Mouse (Mus musculus) cerebellum, adult (tissue): ENCODE data around the gene Ankle2.

Experiments
- ATAC-seq: cut with Nextera tagmentation; 2 replicates; pipeline ENCODE4 v1.9.2; 2017; ENCODE audit warnings: mild to moderate bottlenecking, moderate library complexity, mixed read lengths; ENCODE audit not compliant: insufficient number of reproducible peaks, low FRiP score, low TSS enrichment

Ankle2 gene

GRCm38 (mm10) chr5:110281984-110282383, 51.2 kb downstream of the Ankle2 start:
- ATAC-seq: no peak

GRCm38 (mm10) chr5:110284536-110284935, 53.7 kb downstream of the Ankle2 start:
- ATAC-seq: no peak

- ATAC-seq: no peak
Measured at GRCm38 (mm10) chr5:110285156-110285555, 54.4 kb downstream of the Ankle2 start.

- ATAC-seq: peak; percentile 97
Measured at GRCm38 (mm10) chr5:110285770-110286445, 55.1 kb downstream of the Ankle2 start, which contains the start of the genes Pxmp2 and Pole. Gene Pxmp2, minus strand, starts transcription at chr5:110286186. Gene Pole, plus strand, starts transcription at chr5:110286306.

- ATAC-seq: no peak
Measured at GRCm38 (mm10) chr5:110286446-110287083, 55.8 kb downstream of the Ankle2 start.

- no peak for ATAC-seq
Measured at GRCm38 (mm10) chr5:110287084-110287475, 56.3 kb downstream of the Ankle2 start.

- no peak for ATAC-seq
Measured at GRCm38 (mm10) chr5:110291649-110292048, 60.8 kb downstream of the Ankle2 start.

- ATAC-seq: no peak
Measured at GRCm38 (mm10) chr5:110296637-110297036, 65.8 kb downstream of the Ankle2 start.

GRCm38 (mm10) chr5:110300591-110300990, 69.8 kb downstream of the Ankle2 start:
- ATAC-seq: no peak
